Mouse (Mus musculus) gastrocnemius, adult 18-20 months (tissue): Measurements from ENCODE around the gene Pik3c2g. TPM values are rescaled to one million over a fixed set of nuclear protein-coding genes. Genes with fewer than 3 reads are reported as not detected.

ENCODE experiments used
- total RNA-seq, 2 experiments: library from RNA; stranded (reverse); gene quantifications; 2 replicates each; pipeline ENCODE4 v1.2.3; 2021

Gene Pik3c2g
- total RNA-seq, 2 experiments from 2014 or later, result not detected

Other genes starting within 250 kb of the Pik3c2g start
- under 1 TPM in 1 of 2 experiments, not detected in 1; 0.25 TPM for gene Rergl, start 85.2 kb upstream of the Pik3c2g start, total RNA-seq